Mouse (Mus musculus): ENCODE data around the gene Bco2. TPM values are rescaled to one million over a fixed set of nuclear protein-coding genes. Genes with fewer than 3 reads are reported as not detected.

Gene Bco2
- total and polyA plus RNA-seq, 3 experiments = 0.07 TPM; not detected in 2

DNA sequence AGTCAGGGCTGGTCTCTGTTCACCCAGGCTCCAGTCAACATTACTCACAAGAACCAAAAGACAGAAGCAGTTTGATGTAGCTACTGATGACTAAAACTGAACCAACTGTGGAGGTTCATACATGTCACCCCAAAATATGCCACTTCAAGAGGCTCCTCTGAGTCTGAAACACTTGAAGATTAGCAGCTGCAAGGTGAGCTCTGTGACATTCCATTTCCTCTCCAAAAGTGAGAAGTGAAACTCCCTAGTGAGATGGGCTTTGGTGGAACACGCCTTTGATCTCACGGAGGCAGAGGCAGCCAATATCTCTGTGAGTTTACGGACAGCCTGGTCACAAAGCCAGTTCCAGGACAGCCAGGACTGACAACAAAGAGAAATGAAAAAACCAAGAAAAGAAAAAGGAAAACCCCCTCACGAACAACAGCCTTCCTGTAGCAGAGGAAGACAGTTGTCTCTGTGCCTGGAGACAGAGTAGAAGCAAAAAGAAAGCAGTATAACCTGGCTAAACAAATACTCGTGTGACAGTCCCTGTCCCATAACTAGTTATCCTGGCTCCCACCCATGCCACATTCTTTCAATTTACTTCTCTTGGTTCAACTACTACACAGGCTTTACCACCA lies 7.0 kb downstream of the Bco2 start:
- peaks cover 0 to 4% of the 10 kb centered on the region in 2 experiments; a peak in 2 of 4 replicates for H3K36me3 ChIP-seq (ENCODE audit: control insufficient read depth in 1 of 2, insufficient read depth in 2 of 2, low read length in 2 of 2)
- TF ChIP-seq SIN3A (IDR thresholded peaks at IDR 0.05; ENCODE audit: low read length) (no peak), CHD2 (IDR thresholded peaks at IDR 0.05; ENCODE audit: low read length) (no peak), CTCF (IDR thresholded peaks at IDR 0.05 in 2 of 3, conservative IDR thresholded peaks at IDR 0.05 in 1 of 3; ENCODE audit: control insufficient read depth in 1 of 3, insufficient read depth in 1 of 3, low read depth in 2 of 3, low read length in 3 of 3, poor library complexity in 1 of 3, severe bottlenecking in 1 of 3) (no peak), UBTF (IDR thresholded peaks at IDR 0.05; ENCODE audit: borderline replicate concordance, insufficient read depth, low read depth, low read length) (no peak), MYB (IDR thresholded peaks at IDR 0.05; ENCODE audit: low read depth, low read length) (no peak), GATA1 (IDR thresholded peaks at IDR 0.05; ENCODE audit: low read depth, low read length) (no peak), ELF1 (IDR thresholded peaks at IDR 0.05; ENCODE audit: low read depth, low read length) (no peak), TCF12 (IDR thresholded peaks at IDR 0.05; ENCODE audit: low read depth, low read length) (no peak), TAL1 (IDR thresholded peaks at IDR 0.05; ENCODE audit: low read length) (no peak), USF1 (IDR thresholded peaks at IDR 0.05; ENCODE audit: low read depth, low read length) (no peak)
- no peak overlapping the region for H3K4me3 ChIP-seq (ENCODE audit: control insufficient read depth in 1 of 2, insufficient read depth in 1 of 2, low read depth in 2 of 2, low read length in 2 of 2)
- no peak for DNase-seq (ENCODE audit: low read depth, low spot score)
- no peaks in the 10 kb centered on the region; a peak in 1 of 4 replicates for H3K4me1 ChIP-seq (ENCODE audit: control insufficient read depth in 1 of 2, insufficient read depth in 2 of 2, low read length in 2 of 2)
- no peaks in the 10 kb centered on the region for H3K27me3 ChIP-seq (ENCODE audit: control insufficient read depth in 1 of 2, insufficient read depth in 2 of 2, low read length in 2 of 2)
- no peak overlapping the region for H3K27ac ChIP-seq (ENCODE audit: control insufficient read depth, low read depth, low read length)
- no peaks in the 10 kb centered on the region for H3K9me3 ChIP-seq (replicated peaks; ENCODE audit: insufficient read depth, low read length)
- no peak overlapping the region for H3K9ac ChIP-seq (ENCODE audit: control insufficient read depth, low read depth, low read length, poor library complexity, severe bottlenecking)
- no peaks in the 10 kb centered on the region for H3K79me2 ChIP-seq (ENCODE audit: control insufficient read depth, insufficient read depth, low read length, poor library complexity)

GRCm38 (mm10) chr9:50542401-50542800 lies 12.6 kb downstream of the Bco2 start:
- Histone ChIP-seq H3K27ac (ENCODE audit: control insufficient read depth, low read depth, low read length) (no peak overlapping the region), H3K36me3 (ENCODE audit: control insufficient read depth in 1 of 2, insufficient read depth in 2 of 2, low read length in 2 of 2) (no peaks in the 10 kb centered on the region; a peak in 1 of 4 replicates), H3K9me3 (replicated peaks; ENCODE audit: insufficient read depth, low read length) (no peaks in the 10 kb centered on the region), H3K9ac (ENCODE audit: control insufficient read depth, low read depth, low read length, poor library complexity, severe bottlenecking) (no peak overlapping the region), H3K4me1 (ENCODE audit: control insufficient read depth in 1 of 2, insufficient read depth in 2 of 2, low read length in 2 of 2) (peaks cover 0 to 3% of the 10 kb centered on the region in 2 experiments; a peak in 2 of 4 replicates), H3K79me2 (ENCODE audit: control insufficient read depth, insufficient read depth, low read length, poor library complexity) (no peaks in the 10 kb centered on the region), H3K27me3 (ENCODE audit: control insufficient read depth in 1 of 2, insufficient read depth in 2 of 2, low read length in 2 of 2) (peaks cover 0 to 3% of the 10 kb centered on the region in 2 experiments; a peak in 2 of 4 replicates), H3K4me3 (ENCODE audit: control insufficient read depth in 1 of 2, insufficient read depth in 1 of 2, low read depth in 2 of 2, low read length in 2 of 2) (no peak overlapping the region)
- no peak for DNase-seq (ENCODE audit: low read depth, low spot score)
- no peak for TF ChIP-seq ELF1 (IDR thresholded peaks at IDR 0.05; ENCODE audit: low read depth, low read length)
- TF ChIP-seq MAFK (IDR thresholded peaks at IDR 0.05; ENCODE audit: borderline replicate concordance, low read depth, low read length) = no peak
- TF ChIP-seq ZMIZ1 (IDR thresholded peaks at IDR 0.05; ENCODE audit: low read depth, low read length) = no peak
- no peak for TF ChIP-seq MAX (IDR thresholded peaks at IDR 0.05; ENCODE audit: low read length)
- no peak for TF ChIP-seq USF1 (IDR thresholded peaks at IDR 0.05; ENCODE audit: low read depth, low read length)
- no peak for TF ChIP-seq ETS1 (IDR thresholded peaks at IDR 0.05; ENCODE audit: low read depth, low read length)
- TF ChIP-seq NRF1 (IDR thresholded peaks at IDR 0.05; ENCODE audit: insufficient read depth, low read depth, low read length, poor library complexity, severe bottlenecking) = no peak

Measured in MEL (cell line).